Mouse (Mus musculus) c-Kit-negative CD71-positive TER-119-positive erythroid progenitor cells, embryonic 14.5 days (primary cell): ENCODE results near the gene Calm2.

Experiments used
- DNase-seq: peaks from one replicate; pipeline ENCODE4 v3.0.0-alpha.2; 2013; ENCODE audit warnings: low read depth, low spot score

Gene Calm2

GRCm38 (mm10) chr17:87403462-87403861 lies 43.3 kb downstream of the Calm2 start:
- no peak for DNase-seq

GRCm38 (mm10) chr17:87402444-87402843 lies 44.3 kb downstream of the Calm2 start:
- DNase-seq = no peak

- DNase-seq = no peak
Observed at GRCm38 (mm10) chr17:87397088-87397487, 49.6 kb downstream of the Calm2 start.

GRCm38 (mm10) chr17:87391242-87391641 lies 55.5 kb downstream of the Calm2 start:
- DNase-seq = no peak

- DNase-seq = no peak
Observed at GRCm38 (mm10) chr17:87387068-87387467, 59.7 kb downstream of the Calm2 start.

GRCm38 (mm10) chr17:87385835-87386234 lies 60.9 kb downstream of the Calm2 start:
- DNase-seq = no peak
